ENCODE assay signal across 9 mouse cellular contexts in genomic region chr8:124098953-124099622, GRCm38 (mm10).
DNase-seq lines count a peak whose midpoint lies in the region; ATAC-seq lines count a peak whose summit lies in the region.
"Had no signal": no experiment of that assay in that cellular context is flagged by ENCODE, and none has a peak within 500 bp of the region (broad histone marks: within the 10 kb centered on the region; RNA-seq: fewer than 3 reads in every experiment).

No protein-coding gene starts in this region.

- H3K4me1 ChIP-seq in hindbrain, embryonic 14.5 days (replicated peaks; ENCODE audit: control insufficient read depth, insufficient read depth, low read length), result peaks cover 12% of the 10 kb centered on the region
- peaks cover 12% of the 10 kb centered on the region for H3K4me1 ChIP-seq in neural tube, embryonic 12.5 days
- H3K4me1 ChIP-seq in liver, embryonic 12.5 days, result no peaks in the 10 kb centered on the region

- no peaks in the 10 kb centered on the region for H3K9me3 ChIP-seq in hindbrain, embryonic 14.5 days (ENCODE audit: control insufficient read depth, low read length)
- H3K9me3 ChIP-seq in neural tube, embryonic 12.5 days, result no peaks in the 10 kb centered on the region
- no peaks in the 10 kb centered on the region for H3K9me3 ChIP-seq in liver, embryonic 12.5 days (replicated peaks)

- peak; percentile 25 to 38 for DNase-seq in kidney, postnatal 4 days
- no peak for DNase-seq in kidney, adult 8-10 months
- DNase-seq in embryo, embryonic 11 days, result peak; percentile 89
- DNase-seq in hindbrain, embryonic 14.5 days (ENCODE audit: low spot score), result peak; percentile 65
- no peak for DNase-seq in spleen, postnatal 36 days (ENCODE audit: low spot score in 2 of 2)

- ATAC-seq in hindbrain, embryonic 14.5 days (ENCODE audit: low FRiP score), result peak; percentile 82; the same call in 1 of the 2 replicates
- ATAC-seq in neural tube, embryonic 12.5 days (ENCODE audit: low FRiP score, low read depth), result peak; percentile 85
- no peak for ATAC-seq in frontal cortex, adult (ENCODE audit: low TSS enrichment)
- ATAC-seq in liver, embryonic 12.5 days, result no peak

- 0 out of 2 replicates have a peak overlapping the region, but pooled peaks have one; percentile 32 for H3K27ac ChIP-seq in hindbrain, embryonic 14.5 days
- no peak overlapping the region for H3K27ac ChIP-seq in neural tube, embryonic 12.5 days
- H3K27ac ChIP-seq in liver, embryonic 12.5 days, result no peak overlapping the region
- H3K27ac ChIP-seq: liver, embryonic 14.5 days had no signal

- WGBS in hindbrain, embryonic 14.5 days, result 18% methylated on average over 11 of the region's 11 CpGs
- WGBS in neural tube, embryonic 12.5 days, result 22% methylated on average over 11 of the region's 11 CpGs
- WGBS in liver, embryonic 12.5 days (ENCODE audit: insufficient replicate concordance), result 43% methylated on average over 11 of the region's 11 CpGs

- no peaks in the 10 kb centered on the region for H3K27me3 ChIP-seq in hindbrain, embryonic 14.5 days (ENCODE audit: control insufficient read depth, insufficient read depth, low read length)
- no peaks in the 10 kb centered on the region for H3K27me3 ChIP-seq in neural tube, embryonic 12.5 days (replicated peaks)
- H3K27me3 ChIP-seq in liver, embryonic 12.5 days (replicated peaks), result no peaks in the 10 kb centered on the region

- no peak overlapping the region for H3K4me3 ChIP-seq in hindbrain, embryonic 14.5 days (replicated peaks; ENCODE audit: low read length)
- H3K4me3 ChIP-seq in neural tube, embryonic 12.5 days, result no peak overlapping the region
- H3K4me3 ChIP-seq in liver, embryonic 12.5 days, result no peak overlapping the region

- no peak overlapping the region for H3K9ac ChIP-seq in hindbrain, embryonic 14.5 days
- H3K9ac ChIP-seq in neural tube, embryonic 12.5 days, result no peak overlapping the region
- H3K9ac ChIP-seq in liver, embryonic 12.5 days, result no peak overlapping the region
- H3K9ac ChIP-seq: liver, embryonic 14.5 days had no signal

- no peak overlapping the region for H3K4me2 ChIP-seq in hindbrain, embryonic 14.5 days (replicated peaks)
- H3K4me2 ChIP-seq in neural tube, embryonic 12.5 days (replicated peaks), result peak overlapping the region; percentile 24; the same call in 1 of the 2 replicates
- no peak overlapping the region for H3K4me2 ChIP-seq in liver, embryonic 12.5 days

- no peaks in the 10 kb centered on the region for H3K36me3 ChIP-seq in hindbrain, embryonic 14.5 days (replicated peaks; ENCODE audit: control insufficient read depth, insufficient read depth)
- no peaks in the 10 kb centered on the region for H3K36me3 ChIP-seq in neural tube, embryonic 12.5 days
- no peaks in the 10 kb centered on the region for H3K36me3 ChIP-seq in liver, embryonic 12.5 days

Comparison
In these comparisons a context has a peak if more than half of its experiments do, and no peak if none do; other contexts are left out.
1. DNase-seq: peak in kidney, postnatal 4 days (2 of 2), embryo, embryonic 11 days (single experiment) and hindbrain, embryonic 14.5 days (single experiment); none in kidney, adult 8-10 months (0 of 2) and spleen, postnatal 36 days (0 of 2).
2. ATAC-seq: peak in hindbrain, embryonic 14.5 days (single experiment) and neural tube, embryonic 12.5 days (single experiment); none in frontal cortex, adult (single experiment) and liver, embryonic 12.5 days (single experiment).